Mouse (Mus musculus) splenic B cell, adult 2 months (primary cell): ENCODE data around the gene Ddx28.

Experiments used
- DNase-seq: peaks from one replicate; pipeline ENCODE4 v3.0.0-alpha.2; 2011; ENCODE audit warnings: low read depth, low spot score
- H3K27me3 ChIP-seq: 2 replicates; pipeline ENCODE4 v1.6.1; 2012; ENCODE audit warnings: mild to moderate bottlenecking, low read length, moderate library complexity, mixed read lengths; ENCODE audit not compliant: control insufficient read depth, poor library complexity, insufficient read depth, severe bottlenecking
- H3K36me3 ChIP-seq: 2 replicates; pipeline ENCODE4 v1.6.1; 2012; ENCODE audit warnings: mild to moderate bottlenecking, low read length, moderate library complexity, mixed read lengths; ENCODE audit not compliant: control insufficient read depth, poor library complexity, insufficient read depth, severe bottlenecking

The Ddx28 gene

DNA sequence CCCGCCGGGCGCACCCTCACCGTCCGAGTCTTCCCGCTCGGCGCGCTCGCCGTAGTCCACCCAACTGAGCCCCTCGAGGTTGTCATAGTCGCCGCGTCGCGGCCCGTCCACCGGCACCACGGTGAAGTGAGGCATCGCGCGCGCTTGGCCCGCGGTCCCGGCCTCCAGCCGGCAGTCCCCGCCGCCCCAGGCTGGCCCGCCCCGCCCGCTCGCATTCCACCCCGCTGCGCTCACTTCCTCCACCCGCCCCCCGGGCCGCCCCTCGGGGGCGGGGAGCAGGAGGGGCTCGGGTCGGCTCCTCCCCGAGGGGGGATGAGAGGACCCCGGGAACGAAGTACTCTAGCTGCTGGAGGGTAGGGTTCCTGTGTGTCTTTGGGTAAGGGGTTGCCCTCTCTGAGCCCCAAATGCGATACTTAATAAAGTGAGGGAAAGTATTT lies 45.8 kb downstream of the Ddx28 start, which contains the start of gene Slc12a4:
Gene Slc12a4, minus strand, starts transcription at position 193 of the 437 bp plus-strand sequence.
- Histone ChIP-seq H3K36me3 (no peaks in the 10 kb centered on the region), H3K27me3 (no peaks in the 10 kb centered on the region)
- DNase-seq, result peak; percentile 75

DNA sequence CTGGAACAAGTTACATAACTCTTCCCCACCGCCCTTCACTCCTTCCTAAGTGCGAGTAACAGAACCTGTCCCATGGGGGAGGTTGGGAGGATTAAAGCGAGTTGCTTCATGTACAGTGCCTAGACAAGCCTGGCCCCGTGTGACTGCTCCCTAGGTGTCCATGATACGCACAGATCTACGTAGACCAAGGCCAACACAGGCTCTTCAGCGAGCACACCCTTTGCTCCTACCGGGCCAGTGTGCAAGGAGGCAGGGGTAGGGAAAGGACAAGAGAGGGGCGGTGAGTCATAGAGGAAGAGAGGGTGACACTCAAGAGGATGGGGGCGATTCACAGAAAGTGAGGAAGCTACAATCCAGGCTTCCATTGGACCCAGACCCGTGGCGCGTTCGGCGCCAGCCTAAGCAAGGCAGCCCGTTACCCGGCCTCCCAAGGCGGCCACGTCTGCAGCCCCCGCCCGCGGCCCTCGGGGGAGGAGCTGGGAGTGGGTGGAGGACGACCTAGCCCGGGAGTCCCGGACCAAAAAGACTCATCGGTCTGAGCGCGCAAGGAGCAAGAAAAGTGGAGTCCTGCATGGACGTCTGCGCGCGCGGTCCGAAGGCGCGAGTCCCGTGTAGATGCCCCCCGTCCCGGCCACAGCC lies 46.3 kb downstream of the Ddx28 start:
- Histone ChIP-seq H3K27me3 (no peaks in the 10 kb centered on the region), H3K36me3 (no peaks in the 10 kb centered on the region)
- DNase-seq, result peak; percentile 33

DNA sequence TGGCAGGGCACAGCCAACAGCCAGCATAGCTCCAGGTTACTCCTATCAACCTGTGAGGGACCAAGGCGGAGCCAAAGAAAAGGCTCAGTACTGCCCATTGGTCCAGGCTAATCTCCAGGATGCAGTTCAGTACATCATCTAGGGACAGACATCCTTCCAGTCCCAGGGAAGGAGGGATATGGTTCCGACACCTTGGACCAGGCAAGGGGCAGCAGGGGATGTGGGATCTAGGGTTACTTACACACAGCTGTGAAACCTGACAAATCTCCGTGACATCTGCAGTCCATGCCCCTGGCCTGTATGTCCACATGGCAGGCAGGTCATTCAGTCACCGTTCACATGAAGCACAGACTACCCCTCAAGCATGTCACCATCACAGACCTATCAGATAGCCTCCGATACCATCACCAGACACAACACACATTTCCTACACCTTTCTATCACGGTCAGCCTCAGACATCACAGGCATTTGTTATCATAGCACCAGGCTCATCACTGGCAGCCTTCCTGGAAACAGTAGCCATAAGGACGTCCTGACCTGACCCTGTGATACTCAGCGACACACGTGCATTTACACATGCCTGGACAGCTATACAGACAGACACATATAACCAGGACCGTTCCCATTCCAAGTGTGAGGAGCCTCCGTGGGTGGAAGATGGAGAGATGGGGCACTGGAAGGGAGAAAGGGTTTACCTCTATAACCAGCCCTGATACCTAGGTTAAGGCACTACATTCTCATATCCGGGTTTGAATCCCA lies 47.0 kb downstream of the Ddx28 start:
- no peaks in the 10 kb centered on the region for H3K27me3 ChIP-seq
- no peak for DNase-seq
- H3K36me3 ChIP-seq, result no peaks in the 10 kb centered on the region

DNA sequence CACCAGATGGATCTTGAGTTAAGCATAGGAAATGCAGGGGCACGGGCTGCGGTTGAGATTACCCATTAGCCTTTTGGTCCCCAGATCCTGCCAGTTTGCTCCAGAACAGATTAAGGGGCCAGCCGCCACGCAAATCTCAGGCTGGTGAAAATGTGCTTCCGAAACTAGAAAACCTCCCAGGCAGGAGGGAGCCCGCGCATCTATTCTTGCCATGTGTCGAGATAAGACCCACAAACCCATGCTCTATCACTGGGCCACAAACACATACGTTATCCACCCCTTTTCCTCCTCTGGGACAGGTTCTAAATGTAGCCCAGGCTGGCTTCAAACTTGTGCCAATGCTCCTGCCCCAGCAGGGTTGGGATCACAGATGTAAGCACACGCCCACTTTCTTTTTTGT lies 50.1 kb downstream of the Ddx28 start:
- Histone ChIP-seq H3K27me3 (no peaks in the 10 kb centered on the region), H3K36me3 (no peaks in the 10 kb centered on the region)
- no peak for DNase-seq

DNA sequence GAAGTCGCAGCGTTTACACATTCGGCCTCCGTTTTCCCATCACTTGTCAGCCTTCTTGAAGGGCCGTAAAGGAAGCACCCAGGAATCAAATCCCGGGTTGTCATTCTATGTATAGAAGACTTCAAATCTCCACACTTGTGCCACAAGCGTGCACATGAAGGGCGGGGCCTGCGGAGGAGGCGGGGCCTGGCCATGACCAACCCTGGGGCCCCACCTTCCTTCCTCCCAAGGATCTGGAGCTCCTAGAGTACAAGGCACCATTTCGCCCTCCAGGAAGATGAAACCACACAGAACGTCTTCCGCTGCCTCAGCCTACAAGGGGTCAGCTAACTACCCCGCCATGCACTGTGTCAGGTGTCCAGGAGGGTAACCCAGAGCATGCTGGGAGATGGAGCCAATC lies 50.6 kb downstream of the Ddx28 start:
- H3K36me3 ChIP-seq, result no peaks in the 10 kb centered on the region
- no peaks in the 10 kb centered on the region for H3K27me3 ChIP-seq
- DNase-seq, result no peak
